Mouse (Mus musculus) monocyte, adult 5-6 weeks (primary cell): ENCODE data around the gene Zfp787. TPM values are rescaled to one million over a fixed set of nuclear protein-coding genes. Genes with fewer than 3 reads are reported as not detected.

Experiments
- ATAC-seq: fragments of 153-309, 156-312 bp; replicated peaks from 2 replicates; pipeline ENCODE4 v1.8.0; 2017; ENCODE audit warnings: mild to moderate bottlenecking; ENCODE audit not compliant: low TSS enrichment, insufficient number of reproducible peaks, severe bottlenecking, poor library complexity, low FRiP score
- total RNA-seq: library from RNA; stranded (forward); fragments of 200-1000, 200-491, 200-594 nt; gene quantifications from 3 replicates; pipeline ENCODE4 v1.2.3, GENCODE M21; 2017

Gene Zfp787
- total RNA-seq, 1 experiment from 2014 or later, result 36.8 TPM

DNA sequence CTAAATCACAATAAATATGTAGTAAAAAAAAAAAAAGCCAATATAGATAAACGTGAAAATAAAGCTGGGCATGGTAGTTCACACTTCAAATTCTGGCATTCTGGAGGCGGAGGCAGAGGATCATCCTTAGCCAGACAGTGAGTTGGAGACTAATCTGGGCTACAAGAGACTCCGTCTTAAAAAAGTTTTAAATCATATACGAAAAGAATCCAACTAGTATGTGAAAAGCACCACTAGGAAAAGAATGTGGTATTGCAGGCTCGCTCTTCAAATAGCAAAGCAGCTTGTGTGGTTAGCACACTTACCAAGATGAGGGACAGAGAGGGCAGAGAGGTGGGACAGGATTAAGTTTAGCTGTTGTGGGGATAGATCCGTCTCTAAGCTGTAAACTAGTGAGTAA lies 15.1 kb upstream of the Zfp787 start:
- ATAC-seq, result no peak

- ATAC-seq, result no peak
Observed at GRCm38 (mm10) chr7:6170391-6170790, 14.6 kb upstream of the Zfp787 start.

DNA sequence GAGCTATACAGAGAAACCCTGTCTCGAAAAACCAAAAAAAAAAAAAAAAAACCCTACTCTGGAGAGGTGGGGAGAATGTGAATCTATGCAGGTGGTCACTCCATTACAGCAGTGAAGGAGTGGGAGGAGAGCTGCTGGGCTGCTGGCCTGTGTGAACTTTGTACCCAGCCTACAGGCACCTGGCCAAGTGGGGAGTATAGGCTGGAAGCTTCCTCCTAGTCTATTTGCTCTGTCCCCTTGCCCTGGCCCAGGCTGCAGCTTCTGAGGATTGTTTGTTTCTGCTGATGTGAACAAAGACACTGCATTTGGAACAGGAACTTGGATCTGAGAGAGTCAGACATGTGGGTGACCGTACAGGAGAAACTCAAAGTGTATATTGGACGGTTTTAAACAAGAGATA lies 13.6 kb upstream of the Zfp787 start:
- ATAC-seq, result no peak

DNA sequence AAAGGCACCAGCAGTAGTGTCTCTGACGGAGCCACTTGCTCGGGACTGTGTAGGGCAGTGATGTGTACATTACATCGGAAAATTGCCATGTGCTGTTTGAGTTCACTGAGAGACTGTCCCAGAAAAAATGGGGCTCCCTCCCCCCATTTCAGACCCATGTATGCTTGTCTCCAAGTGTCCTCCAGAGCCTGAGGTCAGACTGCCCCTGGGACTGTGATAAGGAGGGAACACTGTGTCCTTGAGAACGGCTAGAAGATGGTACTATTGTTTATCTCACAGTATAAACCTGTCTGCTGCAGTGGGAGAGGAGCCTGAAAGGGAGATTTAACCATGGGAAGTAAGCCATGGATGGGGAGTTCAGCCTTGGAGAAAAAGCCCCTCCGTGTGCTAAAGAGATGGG lies 8.9 kb upstream of the Zfp787 start:
- ATAC-seq, result no peak

DNA sequence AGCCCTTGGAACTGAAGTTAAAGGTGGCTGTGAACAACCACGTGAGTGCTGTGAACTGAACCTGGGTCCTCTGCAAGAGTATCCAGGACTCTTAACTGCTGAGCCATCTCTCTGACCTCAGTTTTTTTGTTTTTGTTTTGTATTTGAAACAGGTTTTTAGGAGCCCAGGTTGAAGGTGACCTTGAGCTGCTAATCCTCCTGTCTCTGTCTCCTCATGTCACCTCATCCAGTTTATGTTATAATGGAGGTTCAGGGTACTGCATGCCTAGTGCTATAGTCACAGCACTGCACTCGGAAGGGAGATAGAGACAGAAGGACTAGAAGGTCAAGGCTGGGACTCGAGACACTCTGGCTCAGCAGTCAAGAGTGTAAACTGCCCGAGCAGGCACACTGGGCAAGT lies 6.4 kb upstream of the Zfp787 start:
- no peak for ATAC-seq

GRCm38 (mm10) chr7:6161541-6161940 lies 5.7 kb upstream of the Zfp787 start:
- no peak for ATAC-seq

DNA sequence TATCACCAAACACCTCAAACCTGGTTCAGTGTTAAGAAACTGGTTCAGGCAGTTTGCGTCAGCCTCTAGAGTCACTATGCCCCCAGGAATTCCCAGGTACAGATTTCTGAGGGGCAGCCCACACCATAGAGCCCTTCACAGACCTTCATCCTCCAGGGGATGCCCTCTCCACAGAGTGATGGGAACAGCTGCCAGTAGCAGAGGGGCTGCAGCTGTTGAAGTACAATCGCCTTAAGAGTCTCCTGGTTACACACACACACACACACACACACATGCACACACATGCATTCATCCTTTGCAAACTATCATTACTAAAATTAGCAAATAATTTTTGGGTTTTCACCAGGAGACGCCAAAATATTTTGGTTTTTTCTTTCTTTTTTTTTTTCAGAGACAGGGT lies 3.8 kb upstream of the Zfp787 start:
- ATAC-seq, result no peak

- ATAC-seq, result no peak
Observed at GRCm38 (mm10) chr7:6157479-6157878, 1.7 kb upstream of the Zfp787 start.

GRCm38 (mm10) chr7:6156901-6157472 lies 1.2 kb upstream of the Zfp787 start:
- no peak for ATAC-seq

DNA sequence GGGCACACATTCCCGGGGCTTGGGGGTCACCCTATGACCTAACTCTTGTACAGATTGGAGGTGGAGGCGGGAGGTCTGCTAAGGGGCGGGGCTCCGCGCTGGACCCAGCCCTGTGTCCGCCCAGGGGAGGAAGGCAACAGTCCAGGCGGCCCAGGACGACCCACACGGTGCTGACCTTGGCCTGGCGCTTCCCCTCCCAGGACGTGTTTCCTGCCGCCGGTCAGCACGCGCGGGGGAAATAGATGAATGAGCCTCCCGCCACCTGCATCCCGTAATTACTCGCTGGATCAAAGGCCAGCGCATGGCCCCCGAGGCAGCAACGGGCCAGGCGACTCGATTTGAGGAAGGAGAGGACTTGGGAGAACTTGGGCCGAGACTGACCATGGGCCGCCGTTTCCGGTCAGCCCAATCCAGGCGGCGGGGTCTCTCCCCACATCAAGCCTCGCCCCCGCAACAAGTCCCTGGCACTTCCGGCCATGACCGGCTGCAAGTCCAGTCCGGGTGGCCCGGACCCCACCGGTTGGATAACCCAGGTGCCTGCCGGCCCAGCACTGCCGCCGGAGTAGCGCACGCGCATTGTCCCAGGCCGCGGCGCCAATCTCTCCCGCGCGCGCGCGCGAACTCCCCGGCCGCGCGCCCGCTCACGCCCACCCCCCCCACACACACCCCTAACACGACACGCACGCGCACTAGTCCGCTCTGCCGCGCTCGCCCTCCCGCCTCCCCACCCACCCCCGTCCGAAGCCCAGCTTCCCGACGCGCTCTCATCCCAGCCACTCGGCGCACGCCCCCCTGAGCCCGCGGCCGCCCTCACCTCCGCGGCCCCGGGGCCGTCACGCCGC lies 545 bp downstream of the Zfp787 start:
- peak; percentile 14; the same call in 1 of the 2 replicates for ATAC-seq

DNA sequence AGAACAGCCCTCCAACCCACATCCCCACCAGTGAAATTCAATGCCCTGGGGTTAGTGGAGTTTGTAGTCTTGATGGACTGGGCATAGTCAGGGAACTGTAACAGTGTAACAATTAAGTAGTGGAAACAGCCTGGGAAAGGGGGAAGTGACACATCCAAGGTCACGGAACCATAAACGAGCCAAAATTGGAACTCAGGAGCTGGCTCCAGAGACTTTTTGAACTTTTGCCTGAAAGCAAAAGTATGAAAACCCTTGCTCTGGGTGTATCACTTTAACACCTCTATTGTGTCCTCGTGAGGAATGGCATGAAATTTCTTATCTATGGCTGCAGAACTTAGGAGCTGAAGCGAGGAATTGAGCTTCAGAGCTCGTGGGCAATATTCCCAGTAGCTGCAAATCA lies 1.6 kb downstream of the Zfp787 start:
- ATAC-seq, result no peak

DNA sequence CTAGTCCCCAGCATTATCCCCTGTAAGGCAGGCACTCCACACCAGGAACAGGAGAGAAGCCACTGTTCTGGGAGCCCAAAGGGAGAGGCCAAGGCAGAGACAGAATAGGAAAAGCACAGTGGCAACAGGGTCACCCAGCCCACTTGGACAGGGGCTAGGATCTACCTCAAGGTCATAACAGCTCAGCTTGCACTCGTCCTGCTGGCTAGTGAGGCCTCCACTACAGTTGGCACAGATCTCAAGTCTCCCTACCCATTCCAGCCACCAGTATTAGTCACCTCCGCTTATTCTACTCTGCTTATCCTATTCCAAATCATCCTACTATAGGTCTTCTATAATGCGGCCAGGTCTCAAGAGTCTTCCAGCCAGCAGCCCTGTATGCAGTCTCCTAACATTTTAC lies 2.7 kb downstream of the Zfp787 start:
- no peak for ATAC-seq

DNA sequence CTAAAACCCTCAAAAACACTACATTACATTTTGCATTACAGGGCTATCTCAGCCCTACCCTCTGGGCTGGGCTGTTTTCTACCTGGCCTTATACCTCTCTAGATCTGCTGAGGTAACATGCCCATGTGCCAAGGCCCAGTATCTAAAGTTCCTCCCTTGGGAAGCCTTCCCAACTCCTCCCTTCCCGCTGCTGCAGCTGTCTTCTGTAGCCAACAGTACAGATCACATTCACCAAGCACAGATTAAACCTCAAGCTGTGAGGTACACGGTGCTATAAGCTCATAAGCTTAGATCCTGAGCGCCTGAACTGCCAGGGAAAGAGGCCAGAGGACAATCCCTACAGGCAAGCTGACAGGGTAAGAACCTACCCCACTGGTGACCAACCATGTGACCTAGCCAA lies 3.8 kb downstream of the Zfp787 start:
- ATAC-seq, result no peak

- ATAC-seq, result no peak
Observed at GRCm38 (mm10) chr7:6151266-6151665, 4.5 kb downstream of the Zfp787 start.

DNA sequence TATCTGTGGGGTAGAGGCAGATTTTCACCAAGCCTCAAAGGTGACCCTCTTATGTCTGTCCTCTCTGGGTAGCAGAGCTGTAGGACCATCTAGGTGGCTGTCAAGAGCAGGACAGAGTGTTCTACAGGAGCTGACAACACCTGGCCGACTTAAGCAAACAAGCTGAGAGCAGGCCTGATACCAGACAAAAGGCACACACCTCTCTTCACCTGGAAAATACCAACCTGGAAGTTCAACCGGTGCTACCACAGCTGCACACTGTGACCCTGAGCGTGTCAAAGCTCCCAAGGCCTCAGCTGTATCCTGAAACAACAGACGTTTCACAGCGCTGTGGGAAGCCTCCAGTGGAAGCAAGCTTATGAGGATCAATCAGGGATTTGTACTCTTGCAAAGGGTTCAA lies 8.1 kb downstream of the Zfp787 start:
- ATAC-seq, result no peak

GRCm38 (mm10) chr7:6146982-6147325 lies 8.8 kb downstream of the Zfp787 start:
- ATAC-seq, result no peak

DNA sequence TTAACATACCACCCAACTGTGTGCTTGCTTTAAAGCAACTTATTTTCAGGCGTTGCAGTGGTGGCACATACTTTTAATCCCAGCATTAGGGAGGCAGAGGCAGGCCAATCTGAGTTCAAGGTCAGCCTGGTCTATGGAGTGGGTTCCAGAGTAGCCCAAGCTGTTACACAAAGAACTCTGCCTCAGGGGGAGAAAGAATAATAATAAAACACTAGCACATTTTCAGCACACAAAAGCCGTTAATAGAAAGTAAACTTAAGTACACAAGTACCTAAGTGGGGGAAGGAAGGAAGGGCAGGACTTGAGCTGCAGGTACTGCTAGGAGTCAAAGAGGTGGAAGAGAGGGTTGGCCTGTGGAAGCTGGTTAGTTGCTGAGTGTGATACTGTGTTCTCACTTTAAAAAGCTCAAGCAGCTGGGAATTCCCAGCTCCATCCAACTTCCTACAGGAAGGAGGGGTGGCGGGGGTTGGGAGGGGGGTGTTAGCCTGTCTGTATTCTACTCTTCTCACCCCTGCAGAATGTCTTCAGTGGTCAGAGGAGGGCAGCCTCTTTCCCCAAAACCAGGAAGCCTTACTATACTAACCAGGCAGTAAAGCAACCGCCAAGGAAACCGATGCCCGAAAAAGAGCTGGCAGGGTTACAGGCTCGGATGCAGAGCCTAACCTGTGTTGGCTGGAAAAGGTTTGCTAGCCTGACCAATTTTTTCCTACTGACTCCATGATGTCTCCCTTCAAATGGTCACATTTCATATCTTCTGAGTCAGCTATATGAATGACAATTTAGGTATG lies 9.4 kb downstream of the Zfp787 start:
- no peak for ATAC-seq

DNA sequence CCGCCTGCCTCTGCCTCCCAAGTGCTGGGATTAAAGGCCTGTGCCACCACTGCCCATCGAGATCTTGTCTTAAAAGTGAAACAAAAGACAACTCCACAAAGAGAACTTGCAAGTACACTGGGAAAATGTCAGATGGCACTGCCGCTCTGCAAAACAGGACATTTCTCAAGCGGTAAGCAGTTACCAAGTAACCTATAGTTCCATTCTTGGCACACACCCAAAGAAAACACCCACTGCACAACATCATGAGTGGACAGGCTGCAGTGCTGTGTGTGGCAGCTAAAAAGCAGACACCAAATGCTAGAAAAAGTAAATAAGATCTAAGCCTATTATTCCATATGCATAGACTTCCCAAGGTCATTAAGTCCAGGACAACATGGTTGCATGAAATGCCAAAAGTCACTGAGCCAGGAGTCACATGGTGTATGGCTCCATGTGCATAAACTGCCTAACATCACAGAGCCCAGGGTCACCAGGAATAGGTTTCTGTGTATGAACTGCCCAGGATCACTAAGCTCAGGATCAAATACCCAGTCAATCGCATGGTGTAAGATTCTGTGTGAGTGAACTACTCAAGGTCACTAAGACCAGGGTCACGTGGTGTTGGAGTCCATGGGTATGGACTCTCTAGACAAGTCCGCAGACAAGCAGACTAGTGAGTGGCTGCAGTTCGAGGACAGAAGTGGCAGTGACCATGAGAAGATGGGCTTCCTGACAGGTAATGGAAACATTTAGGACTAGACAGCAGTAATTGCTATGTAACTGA lies 10.2 kb downstream of the Zfp787 start:
- ATAC-seq, result no peak

- ATAC-seq, result no peak
Observed at GRCm38 (mm10) chr7:6143991-6144531, 11.7 kb downstream of the Zfp787 start.
